Mouse (Mus musculus) midbrain, embryonic 11.5 days (tissue): ENCODE measurements at regions not wholly inside any gene's neighbourhood (a gene's known extent, or its start where the extent isn't known, plus 50 kb on each side); places are given as distances from the start of the nearest gene placed in this dataset.

Experiments
- ATAC-seq: fragments of 200-750 bp; cut with Nextera tagmentation; 2 replicates; pipeline ENCODE4 v1.8.0; 2017; ENCODE audit warnings: moderate TSS enrichment, moderate library complexity; ENCODE audit not compliant: low FRiP score
- DNase-seq: peaks from one replicate; pipeline ENCODE4 v3.0.0; 2015; ENCODE audit warnings: low spot score; ENCODE audit errors: missing footprints
- H3K27ac ChIP-seq: fragments of 300-500 bp; sonication (generic); 2 replicates; pipeline ENCODE4 v1.5.1; 2014; ENCODE audit warnings: low read depth, low read length
- H3K27me3 ChIP-seq: fragments of 300-500 bp; sonication (generic); 2 replicates; pipeline ENCODE4 v1.6.1; 2014; ENCODE audit warnings: mild to moderate bottlenecking, low read length, moderate library complexity, mixed read lengths; ENCODE audit not compliant: control insufficient read depth, insufficient read depth
- H3K36me3 ChIP-seq: fragments of 300-500 bp; sonication (generic); 2 replicates; pipeline ENCODE4 v1.6.1; 2014; ENCODE audit warnings: mild to moderate bottlenecking, low read length, moderate library complexity, mixed read lengths; ENCODE audit not compliant: control insufficient read depth, insufficient read depth
- H3K4me1 ChIP-seq: fragments of 300-500 bp; sonication (generic); 2 replicates; pipeline ENCODE4 v1.6.1; 2014; ENCODE audit warnings: low read length; ENCODE audit not compliant: control insufficient read depth, insufficient read depth
- H3K4me2 ChIP-seq: fragments of 300-500 bp; sonication (generic); 2 replicates; pipeline ENCODE4 v1.6.1; 2014; ENCODE audit warnings: mild to moderate bottlenecking, moderate library complexity
- H3K4me3 ChIP-seq: fragments of 300-500 bp; sonication (generic); 2 replicates; pipeline ENCODE4 v1.5.1; 2014; ENCODE audit warnings: low read depth, low read length
- H3K9ac ChIP-seq: fragments of 300-500 bp; sonication (generic); 2 replicates; pipeline ENCODE4 v1.6.1; 2014; ENCODE audit warnings: low read length
- H3K9me3 ChIP-seq: fragments of 300-500 bp; sonication (generic); 2 replicates; pipeline ENCODE4 v1.6.1; 2016; ENCODE audit warnings: low read length; ENCODE audit not compliant: control insufficient read depth
- WGBS: fragments of 180-500 bp; shearing (Covaris S2); extraction: QIAGEN DNeasy Blood & Tissue Kit; methylation state at CpG from one replicate; pipeline ENCODE4 v1.1.7; 2014; 5-methylcytosine and 5-hydroxymethylcytosine counted together

DNA sequence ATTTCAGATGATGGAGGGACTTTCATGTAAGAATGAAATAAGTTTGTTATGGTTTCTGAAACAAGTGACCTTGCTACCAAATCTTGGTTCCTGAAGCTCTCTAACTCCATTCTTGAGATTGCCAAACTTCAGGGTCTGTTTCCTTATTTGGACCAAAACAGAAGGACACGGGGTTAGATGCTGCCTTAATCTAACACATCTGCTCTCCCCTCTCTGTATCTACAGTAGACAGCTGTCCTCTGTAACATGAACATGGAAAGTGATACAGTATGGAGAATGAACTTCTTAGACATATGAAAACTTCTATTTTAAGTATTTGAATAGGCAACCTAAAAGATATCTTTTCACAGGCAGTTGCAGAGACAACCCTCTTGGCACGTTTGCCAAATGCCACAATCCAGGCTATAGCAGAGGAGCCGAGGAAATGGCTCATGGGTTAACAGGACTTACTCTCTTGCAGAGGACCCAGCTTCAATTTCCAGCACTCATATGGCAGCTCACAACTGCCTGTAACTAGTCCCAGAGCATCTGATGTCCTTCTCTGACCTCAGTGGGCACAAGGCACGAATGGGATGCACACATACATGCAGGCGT is 171.4 kb downstream of the Ndfip2 start:
- H3K27me3 ChIP-seq, result no peaks in the 10 kb centered on the region
- no peak overlapping the region for H3K9ac ChIP-seq
- peaks cover 6% of the 10 kb centered on the region; the same call in 1 of the 2 replicates for H3K4me1 ChIP-seq
- H3K9me3 ChIP-seq, result no peaks in the 10 kb centered on the region
- 82% methylated on average over 5 of the region's 5 CpGs for WGBS
- H3K4me2 ChIP-seq, result no peak overlapping the region
- no peak overlapping the region for H3K27ac ChIP-seq
- ATAC-seq (no peak), DNase-seq (no peak)
- H3K36me3 ChIP-seq, result no peaks in the 10 kb centered on the region
- no peak overlapping the region for H3K4me3 ChIP-seq

- no peak overlapping the region for H3K9ac ChIP-seq
- DNase-seq (peak; percentile 85), ATAC-seq (0 out of 2 replicates have a peak, but pooled peaks have one; percentile 55)
- 37% methylated on average over 17 of the region's 17 CpGs for WGBS
- no peaks in the 10 kb centered on the region for H3K27me3 ChIP-seq
- peaks cover 2% of the 10 kb centered on the region; the same call in 1 of the 2 replicates for H3K4me1 ChIP-seq
- H3K36me3 ChIP-seq, result no peaks in the 10 kb centered on the region
- H3K4me2 ChIP-seq, result 0 out of 2 replicates have a peak overlapping the region, but pooled peaks have one; percentile 2
- H3K4me3 ChIP-seq, result no peak overlapping the region
- H3K27ac ChIP-seq, result no peak overlapping the region
- H3K9me3 ChIP-seq, result no peaks in the 10 kb centered on the region
Measured at GRCm38 (mm10) chr14:105427474-105427901, 169.1 kb downstream of the Ndfip2 start.

GRCm38 (mm10) chr14:105426597-105427334 is 168.4 kb downstream of the Ndfip2 start:
- H3K4me1 ChIP-seq, result no peaks in the 10 kb centered on the region
- H3K9me3 ChIP-seq, result no peaks in the 10 kb centered on the region
- DNase-seq (no peak), ATAC-seq (no peak)
- no peaks in the 10 kb centered on the region for H3K27me3 ChIP-seq
- no peaks in the 10 kb centered on the region for H3K36me3 ChIP-seq
- no peak overlapping the region for H3K27ac ChIP-seq
- H3K4me3 ChIP-seq, result no peak overlapping the region
- 83% methylated on average over 19 of the region's 19 CpGs for WGBS
- H3K9ac ChIP-seq, result no peak overlapping the region
- no peak overlapping the region for H3K4me2 ChIP-seq

DNA sequence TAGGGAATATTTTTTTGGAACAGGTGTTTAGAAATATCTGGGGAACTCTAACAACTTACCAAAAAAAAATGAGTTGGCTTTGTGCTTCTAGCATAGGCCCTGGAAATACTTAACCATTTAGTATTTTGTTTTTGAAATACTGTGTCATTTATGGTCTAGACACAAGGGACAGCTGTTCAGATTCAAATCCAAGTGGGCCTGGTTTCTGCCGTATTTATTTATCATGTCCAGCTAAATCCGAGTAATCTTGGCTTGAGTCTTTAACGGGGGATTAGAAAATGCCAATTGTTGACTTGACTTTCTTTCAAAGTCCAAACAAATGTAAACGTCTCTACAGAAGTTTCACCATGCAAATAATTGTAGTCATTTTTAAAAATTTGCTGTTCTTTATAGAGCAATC is 159.6 kb downstream of the Ndfip2 start:
- Histone ChIP-seq H3K27ac (no peak overlapping the region), H3K4me3 (no peak overlapping the region), H3K4me1 (no peaks in the 10 kb centered on the region), H3K9ac (no peak overlapping the region), H3K4me2 (no peak overlapping the region), H3K27me3 (no peaks in the 10 kb centered on the region), H3K9me3 (no peaks in the 10 kb centered on the region), H3K36me3 (no peaks in the 10 kb centered on the region)
- no peak for DNase-seq
- no peak for ATAC-seq
- WGBS, result 59% methylated on average over 4 of the region's 4 CpGs

DNA sequence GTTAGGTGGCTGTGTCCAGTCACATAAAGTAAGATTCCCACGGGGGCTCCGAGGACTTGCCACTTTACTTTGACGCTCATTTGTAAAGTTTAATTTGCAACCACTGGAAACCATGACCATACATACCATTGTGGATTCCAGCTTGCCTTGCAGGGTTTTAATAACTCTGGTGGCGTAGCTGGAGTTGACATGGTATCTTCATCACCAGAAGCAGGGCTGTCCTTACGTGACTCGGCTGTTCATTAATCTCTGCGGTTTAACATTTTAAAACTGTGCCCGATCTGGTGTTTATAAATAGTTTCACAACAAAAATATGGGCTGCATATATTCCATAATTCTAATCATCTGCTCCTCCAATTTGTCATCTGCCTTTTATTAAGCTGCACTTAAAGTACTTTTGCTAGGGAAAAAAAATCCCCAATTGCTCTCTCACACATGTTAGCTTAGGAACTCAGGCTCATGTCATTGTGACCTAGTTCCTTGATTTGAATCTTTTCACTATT is 159.1 kb downstream of the Ndfip2 start:
- Histone ChIP-seq H3K9me3 (no peaks in the 10 kb centered on the region), H3K4me3 (no peak overlapping the region), H3K27ac (no peak overlapping the region), H3K4me1 (no peaks in the 10 kb centered on the region), H3K27me3 (no peaks in the 10 kb centered on the region), H3K9ac (no peak overlapping the region), H3K4me2 (no peak overlapping the region), H3K36me3 (no peaks in the 10 kb centered on the region)
- no peak for ATAC-seq
- DNase-seq, result no peak
- 90% methylated on average over 8 of the region's 8 CpGs for WGBS

DNA sequence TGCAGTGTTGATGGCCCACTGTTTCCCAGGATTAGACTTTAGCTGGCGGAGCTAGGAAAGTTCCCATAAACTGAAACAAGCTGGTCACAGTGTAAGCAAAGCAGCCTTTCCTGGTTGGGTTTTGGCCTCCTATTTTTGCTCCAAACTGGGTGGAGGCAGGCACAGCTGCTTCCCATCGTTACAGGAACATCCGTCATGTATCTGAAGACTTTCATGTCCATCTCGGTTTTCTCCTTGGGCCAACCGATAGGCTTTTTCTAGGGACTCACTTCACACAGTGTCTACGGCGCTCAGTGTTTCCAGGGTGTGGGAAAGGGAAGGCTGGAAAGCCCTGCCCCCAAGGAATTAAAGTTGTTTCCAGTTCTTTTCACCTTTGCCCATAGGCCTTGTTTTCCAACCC is 158.6 kb downstream of the Ndfip2 start:
- no peak for ATAC-seq

GRCm38 (mm10) chr14:105404662-105405061 is 146.3 kb downstream of the Ndfip2 start:
- H3K4me3 ChIP-seq, result no peak overlapping the region
- H3K36me3 ChIP-seq, result no peaks in the 10 kb centered on the region
- no peaks in the 10 kb centered on the region for H3K4me1 ChIP-seq
- no peaks in the 10 kb centered on the region for H3K27me3 ChIP-seq
- ATAC-seq (no peak), DNase-seq (no peak)
- H3K9ac ChIP-seq, result no peak overlapping the region
- no peak overlapping the region for H3K4me2 ChIP-seq
- H3K9me3 ChIP-seq, result no peaks in the 10 kb centered on the region
- WGBS, result 91% methylated on average over 2 of the region's 2 CpGs
- no peak overlapping the region for H3K27ac ChIP-seq

More for the DNA sequence above, 158.6 kb downstream of the Ndfip2 start:
- Histone ChIP-seq H3K27ac (no peak overlapping the region), H3K9ac (no peak overlapping the region), H3K4me1 (no peaks in the 10 kb centered on the region), H3K27me3 (no peaks in the 10 kb centered on the region), H3K36me3 (no peaks in the 10 kb centered on the region), H3K4me2 (no peak overlapping the region), H3K9me3 (no peaks in the 10 kb centered on the region), H3K4me3 (no peak overlapping the region)
- no peak for DNase-seq
- 86% methylated on average over 7 of the region's 7 CpGs for WGBS

GRCm38 (mm10) chr14:105404241-105404640 is 145.9 kb downstream of the Ndfip2 start:
- Histone ChIP-seq H3K9me3 (no peaks in the 10 kb centered on the region), H3K36me3 (no peaks in the 10 kb centered on the region), H3K4me2 (no peak overlapping the region), H3K9ac (no peak overlapping the region), H3K27ac (no peak overlapping the region), H3K27me3 (no peaks in the 10 kb centered on the region), H3K4me3 (no peak overlapping the region), H3K4me1 (no peaks in the 10 kb centered on the region)
- DNase-seq, result no peak
- no peak for ATAC-seq
- 86% methylated on average over 6 of the region's 6 CpGs for WGBS

- H3K27me3 ChIP-seq, result no peaks in the 10 kb centered on the region
- no peaks in the 10 kb centered on the region for H3K9me3 ChIP-seq
- WGBS, result 93% methylated on average over 9 of the region's 9 CpGs
Measured at GRCm38 (mm10) chr14:105403256-105403655, 144.9 kb downstream of the Ndfip2 start.

More at GRCm38 (mm10) chr14:105403256-105403655, 144.9 kb downstream of the Ndfip2 start:
- no peak overlapping the region for H3K4me3 ChIP-seq
- no peak overlapping the region for H3K4me2 ChIP-seq
- H3K27ac ChIP-seq, result no peak overlapping the region
- no peaks in the 10 kb centered on the region for H3K4me1 ChIP-seq
- no peaks in the 10 kb centered on the region for H3K36me3 ChIP-seq
- ATAC-seq (no peak), DNase-seq (no peak)
- H3K9ac ChIP-seq, result no peak overlapping the region
